ENCODE assay signal across 9 mouse cellular contexts in the genomic region with DNA sequence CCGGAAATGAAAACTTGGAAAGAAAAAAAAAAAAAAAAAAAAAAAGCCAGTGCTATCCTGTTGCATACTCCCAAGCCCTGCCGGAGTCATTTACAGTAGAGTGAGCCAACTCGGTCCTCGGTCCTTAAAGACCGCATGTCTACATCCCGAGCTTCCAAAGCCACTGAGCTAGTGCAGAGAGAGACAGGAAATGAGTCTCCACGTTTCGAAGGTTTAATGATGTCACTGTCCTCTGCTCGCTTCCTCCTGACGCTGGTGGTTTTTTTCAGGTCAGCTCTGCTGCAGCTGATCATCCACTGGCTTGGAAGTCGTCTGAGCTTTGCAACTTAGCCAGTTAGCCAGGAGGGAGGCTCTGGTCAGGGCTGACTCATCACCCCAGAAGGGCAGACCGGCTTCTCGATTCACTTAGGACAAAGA. TPM values are rescaled to one million over a fixed set of nuclear protein-coding genes. Genes with fewer than 3 reads are reported as not detected.
DNase-seq lines count a peak whose midpoint lies in the region; ATAC-seq and TF ChIP-seq lines count a peak whose summit lies in the region.
"Had no signal": no experiment of that assay in that cellular context is flagged by ENCODE, and none has a peak within 500 bp of the region (broad histone marks: within the 10 kb centered on the region; RNA-seq: fewer than 3 reads in every experiment).

No protein-coding gene starts in this region.

- 12% methylated on average over 13 of the region's 13 CpGs for WGBS in heart, adult 2 months
- WGBS in kidney, postnatal 0 days = 7% methylated on average over 13 of the region's 13 CpGs
- WGBS in forebrain, embryonic 15.5 days = 66% methylated on average over 13 of the region's 13 CpGs
- WGBS in midbrain, embryonic 15.5 days = 79% methylated on average over 13 of the region's 13 CpGs

- peak; percentile 71 for ATAC-seq in kidney, postnatal 0 days (replicated peaks; ENCODE audit: low FRiP score, low read depth)
- ATAC-seq in forebrain, embryonic 15.5 days (replicated peaks) = no peak
- ATAC-seq in midbrain, embryonic 15.5 days (replicated peaks) = no peak

- 0 out of 2 replicates have a peak, but pooled peaks have one; percentile 16 for TF ChIP-seq EP300 in heart, adult 2 months (IDR thresholded peaks at IDR 0.05; ENCODE audit: insufficient read depth, low read depth, low read length)

- H3K27ac ChIP-seq in heart, adult 2 months = peak overlapping the region; percentile 26; the same call in 1 of the 2 replicates
- no peak overlapping the region for H3K27ac ChIP-seq in kidney, postnatal 0 days
- H3K27ac ChIP-seq in forebrain, embryonic 15.5 days (replicated peaks) = no peak overlapping the region
- H3K27ac ChIP-seq in midbrain, embryonic 15.5 days = no peak overlapping the region
- H3K27ac ChIP-seq: neural tube, embryonic 13.5 days had no signal

- peak; percentile 97 for DNase-seq in 3T3-L1 (ENCODE audit: low read depth, low spot score)
- peak; percentile 86 for DNase-seq in adrenal gland, adult 2 months
- DNase-seq in heart, adult 2 months = peak; percentile 57 to 68
- peak; percentile 85 for DNase-seq in kidney, postnatal 0 days (ENCODE audit: low spot score)
- peak; percentile 66 for DNase-seq in lung, postnatal 36 days
- DNase-seq in right cerebral cortex, adult 2 months (ENCODE audit: low spot score in 2 of 2) = no peak

- H3K4me2 ChIP-seq in kidney, postnatal 0 days (ENCODE audit: low read length) = peak overlapping the region; percentile 38
- no peak overlapping the region for H3K4me2 ChIP-seq in forebrain, embryonic 15.5 days (replicated peaks)
- no peak overlapping the region for H3K4me2 ChIP-seq in midbrain, embryonic 15.5 days
- H3K4me2 ChIP-seq: neural tube, embryonic 13.5 days had no signal

- intact Hi-C loops in heart, adult 2 months (cut with DNase I) = loop anchor here (5.0 kb wide), 1 partner anchor 36 kb away; no protein-coding TSS in a partner anchor

- no peaks in the 10 kb centered on the region for H3K27me3 ChIP-seq in heart, adult 2 months (ENCODE audit: control insufficient read depth, insufficient read depth, low read length)
- H3K27me3 ChIP-seq in kidney, postnatal 0 days (ENCODE audit: insufficient read depth, low read length) = no peaks in the 10 kb centered on the region
- no peaks in the 10 kb centered on the region for H3K27me3 ChIP-seq in forebrain, embryonic 15.5 days
- H3K27me3 ChIP-seq in midbrain, embryonic 15.5 days (replicated peaks) = 0 out of 2 replicates have a peak, but pooled peaks cover 4% of the 10 kb centered on the region
- H3K27me3 ChIP-seq: neural tube, embryonic 13.5 days had no signal

- peaks cover 5% of the 10 kb centered on the region for H3K4me1 ChIP-seq in heart, adult 2 months (ENCODE audit: control insufficient read depth, insufficient read depth, low read length)
- H3K4me1 ChIP-seq in kidney, postnatal 0 days (replicated peaks; ENCODE audit: insufficient read depth, low read length) = peaks cover 11% of the 10 kb centered on the region
- peaks cover 16% of the 10 kb centered on the region for H3K4me1 ChIP-seq in forebrain, embryonic 15.5 days
- peaks cover 13% of the 10 kb centered on the region for H3K4me1 ChIP-seq in midbrain, embryonic 15.5 days

- no peak for TF ChIP-seq CTCF in heart, adult 2 months (IDR thresholded peaks at IDR 0.05)
- TF ChIP-seq CTCF in kidney, postnatal 0 days (IDR thresholded peaks at IDR 0.05; ENCODE audit: low read depth) = no peak

- no peak overlapping the region for H3K9ac ChIP-seq in heart, adult 2 months (ENCODE audit: low read depth, low read length)
- peak overlapping the region; percentile 10; the same call in 1 of the 2 replicates for H3K9ac ChIP-seq in kidney, postnatal 0 days (ENCODE audit: low read depth, low read length)
- H3K9ac ChIP-seq in forebrain, embryonic 15.5 days (replicated peaks) = no peak overlapping the region
- H3K9ac ChIP-seq in midbrain, embryonic 15.5 days = no peak overlapping the region
- H3K9ac ChIP-seq: neural tube, embryonic 13.5 days had no signal

- no peaks in the 10 kb centered on the region for H3K79me2 ChIP-seq in heart, adult 2 months (replicated peaks; ENCODE audit: control insufficient read depth, insufficient read depth, low read length)

- peak; percentile 49; the same call in 1 of the 2 replicates for TF ChIP-seq POLR2A in heart, adult 2 months (IDR thresholded peaks at IDR 0.05; ENCODE audit: insufficient read depth, low read depth, low read length)

- H3K4me3 ChIP-seq in heart, adult 2 months = no peak overlapping the region
- no peak overlapping the region for H3K4me3 ChIP-seq in kidney, postnatal 0 days (replicated peaks; ENCODE audit: low read depth, low read length)
- H3K4me3 ChIP-seq in forebrain, embryonic 15.5 days = no peak overlapping the region
- H3K4me3 ChIP-seq in midbrain, embryonic 15.5 days = no peak overlapping the region
- H3K4me3 ChIP-seq: neural tube, embryonic 13.5 days had no signal

- no peaks in the 10 kb centered on the region for H3K36me3 ChIP-seq in heart, adult 2 months (ENCODE audit: control insufficient read depth, insufficient read depth, low read length)
- H3K36me3 ChIP-seq in kidney, postnatal 0 days (ENCODE audit: insufficient read depth, low read length) = no peaks in the 10 kb centered on the region
- no peaks in the 10 kb centered on the region for H3K36me3 ChIP-seq in forebrain, embryonic 15.5 days
- H3K36me3 ChIP-seq in midbrain, embryonic 15.5 days (replicated peaks) = no peaks in the 10 kb centered on the region
- H3K36me3 ChIP-seq: neural tube, embryonic 13.5 days had no signal

- H3K9me3 ChIP-seq in kidney, postnatal 0 days (replicated peaks; ENCODE audit: low read length) = no peaks in the 10 kb centered on the region
- H3K9me3 ChIP-seq in forebrain, embryonic 15.5 days = no peaks in the 10 kb centered on the region
- no peaks in the 10 kb centered on the region for H3K9me3 ChIP-seq in midbrain, embryonic 15.5 days
- H3K9me3 ChIP-seq: neural tube, embryonic 13.5 days had no signal

RNA-seq across cellular contexts. Expression of a gene that starts 10.1 kb away (rescaled TPM):
- 10 to 100 TPM; 58.7 to 66.1 TPM for total RNA-seq in adrenal gland, adult 2 months (2021)
- polyA plus RNA-seq in adrenal gland, adult 2 months (2012; rRNA removed) = 113 and 162 TPM in 2 replicates
- total RNA-seq in heart, adult 2 months (2021) = 10 to 100 TPM; 13.4 to 16.2 TPM
- 8.4 and 16.8 TPM in 2 replicates for polyA plus RNA-seq in heart, adult 2 months (2012; rRNA removed)
- 25.3 and 29.5 TPM in 2 replicates for polyA plus RNA-seq in kidney, postnatal 0 days (2015; fragmentation: Nextera tagmentation; extraction: Ambion mirVana)
- polyA plus RNA-seq in forebrain, embryonic 15.5 days (2015; fragmentation: Nextera tagmentation; extraction: Ambion mirVana) = 23.3 and 24.3 TPM in 2 replicates
- 35.3 and 35.8 TPM in 2 replicates for polyA plus RNA-seq in midbrain, embryonic 15.5 days (2015; fragmentation: Nextera tagmentation; extraction: Ambion mirVana)

RNA-seq across cellular contexts. Expression of a gene that starts 43.2 kb away (rescaled TPM):
- total RNA-seq in adrenal gland, adult 2 months (2021) = 100 to 1,000 TPM; 125 to 139 TPM
- polyA plus RNA-seq in adrenal gland, adult 2 months (2012; rRNA removed) = 1.8 and 2.1 TPM in 2 replicates
- 10 to 100 TPM; 66.6 to 66.7 TPM for total RNA-seq in heart, adult 2 months (2021)
- polyA plus RNA-seq in heart, adult 2 months (2012; rRNA removed) = 10.5 and 21.2 TPM in 2 replicates
- 171 and 174 TPM in 2 replicates for polyA plus RNA-seq in kidney, postnatal 0 days (2015; fragmentation: Nextera tagmentation; extraction: Ambion mirVana)
- 210 and 219 TPM in 2 replicates for polyA plus RNA-seq in forebrain, embryonic 15.5 days (2015; fragmentation: Nextera tagmentation; extraction: Ambion mirVana)
- 164 and 167 TPM in 2 replicates for polyA plus RNA-seq in midbrain, embryonic 15.5 days (2015; fragmentation: Nextera tagmentation; extraction: Ambion mirVana)

Comparison
In these comparisons a context has a peak if more than half of its experiments do, and no peak if none do; other contexts are left out.
1. DNase-seq: peak in 3T3-L1 (single experiment), adrenal gland, adult 2 months (single experiment), heart, adult 2 months (2 of 2), kidney, postnatal 0 days (single experiment) and lung, postnatal 36 days (single experiment); none in right cerebral cortex, adult 2 months (0 of 2).